In the genomic region with DNA sequence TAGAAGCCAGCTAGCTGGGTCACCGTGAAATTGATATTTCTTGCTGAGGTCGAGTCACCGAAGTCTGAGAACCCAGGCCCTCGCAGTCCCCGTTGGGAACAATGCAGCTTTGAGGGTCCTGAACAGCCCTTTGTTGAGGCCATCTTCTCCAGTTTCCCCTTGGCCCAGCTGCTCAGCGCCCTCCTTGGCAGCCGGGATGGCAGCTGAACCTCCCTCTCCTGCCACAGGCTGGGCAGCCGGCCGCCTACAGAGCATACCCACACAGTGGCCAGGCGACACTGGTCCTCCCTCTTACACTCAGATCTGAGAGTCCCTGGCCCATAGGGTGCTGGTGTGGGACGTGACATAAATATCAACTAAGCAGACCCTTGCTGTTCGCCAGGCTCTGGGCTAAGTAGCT, we compare ENCODE assay signal across 13 mouse cellular contexts. TPM values are rescaled to one million over a fixed set of nuclear protein-coding genes. Genes with fewer than 3 reads are reported as not detected.
DNase-seq lines count a peak whose midpoint lies in the region; ATAC-seq lines count a peak whose summit lies in the region.
"Had no signal": no experiment of that assay in that cellular context is flagged by ENCODE, and none has a peak within 500 bp of the region (broad histone marks: within the 10 kb centered on the region; RNA-seq: fewer than 3 reads in every experiment).

No protein-coding gene starts in this region.

- DNase-seq in cerebellum, postnatal 10 days, result peak; percentile 46 to 69
- DNase-seq in cerebellum, adult 11 months, result no peak
- peak; percentile 42 to 64 for DNase-seq in layer of hippocampus, postnatal 36 days
- no peak for DNase-seq in layer of hippocampus, adult 11-12 months (ENCODE audit: low spot score)
- peak; percentile 37 for DNase-seq in hindbrain, embryonic 14.5 days (ENCODE audit: low spot score)
- no peak for DNase-seq in retina, embryonic 14.5 days (ENCODE audit: low spot score)
- no peak for DNase-seq in lung, postnatal 25 days (ENCODE audit: low spot score)
- DNase-seq: adrenal gland, adult 2 months; lung, postnatal 10 days had no signal

- ATAC-seq in hindbrain, embryonic 14.5 days (ENCODE audit: low FRiP score), result peak; percentile 56; the same call in 1 of the 2 replicates
- peak; percentile 56; the same call in 1 of the 2 replicates for ATAC-seq in neural tube, embryonic 12.5 days (ENCODE audit: low FRiP score, low read depth)

- H3K4me1 ChIP-seq in hindbrain, embryonic 14.5 days (replicated peaks; ENCODE audit: control insufficient read depth, insufficient read depth, low read length), result 0 out of 2 replicates have a peak, but pooled peaks cover 5% of the 10 kb centered on the region
- H3K4me1 ChIP-seq in neural tube, embryonic 12.5 days, result peaks cover 14% of the 10 kb centered on the region
- H3K4me1 ChIP-seq: limb, embryonic 12.5 days had no signal

- 37% methylated on average over 12 of the region's 12 CpGs for WGBS in hindbrain, embryonic 14.5 days
- WGBS in neural tube, embryonic 12.5 days, result 51% methylated on average over 12 of the region's 12 CpGs

- no peaks in the 10 kb centered on the region for H3K9me3 ChIP-seq in hindbrain, embryonic 14.5 days (ENCODE audit: control insufficient read depth, low read length)
- no peaks in the 10 kb centered on the region for H3K9me3 ChIP-seq in neural tube, embryonic 12.5 days
- H3K9me3 ChIP-seq: limb, embryonic 12.5 days had no signal

- H3K9ac ChIP-seq in hindbrain, embryonic 14.5 days, result no peak overlapping the region
- no peak overlapping the region for H3K9ac ChIP-seq in neural tube, embryonic 12.5 days
- H3K9ac ChIP-seq: limb, embryonic 12.5 days had no signal

- H3K4me2 ChIP-seq in hindbrain, embryonic 14.5 days (replicated peaks), result no peak overlapping the region
- H3K4me2 ChIP-seq in neural tube, embryonic 12.5 days (replicated peaks), result no peak overlapping the region
- H3K4me2 ChIP-seq: limb, embryonic 12.5 days had no signal

- peaks cover 15% of the 10 kb centered on the region for H3K36me3 ChIP-seq in hindbrain, embryonic 14.5 days (replicated peaks; ENCODE audit: control insufficient read depth, insufficient read depth)
- H3K36me3 ChIP-seq in neural tube, embryonic 12.5 days, result peaks cover 18% of the 10 kb centered on the region

- H3K27ac ChIP-seq in hindbrain, embryonic 14.5 days, result peak overlapping the region; percentile 3; the same call in 1 of the 2 replicates
- H3K27ac ChIP-seq in neural tube, embryonic 12.5 days, result 0 out of 2 replicates have a peak overlapping the region, but pooled peaks have one; percentile 15
- H3K27ac ChIP-seq: kidney, postnatal 0 days had no signal

- H3K27me3 ChIP-seq in hindbrain, embryonic 14.5 days (ENCODE audit: control insufficient read depth, insufficient read depth, low read length), result no peaks in the 10 kb centered on the region
- H3K27me3 ChIP-seq in neural tube, embryonic 12.5 days (replicated peaks), result no peaks in the 10 kb centered on the region
- H3K27me3 ChIP-seq: limb, embryonic 12.5 days had no signal

- H3K4me3 ChIP-seq in hindbrain, embryonic 14.5 days (replicated peaks; ENCODE audit: low read length), result no peak overlapping the region
- no peak overlapping the region for H3K4me3 ChIP-seq in neural tube, embryonic 12.5 days
- H3K4me3 ChIP-seq: limb, embryonic 12.5 days had no signal

RNA-seq across cellular contexts. Expression of a gene that starts 6.9 kb away (rescaled TPM):
- 10 to 100 TPM; 25.3 to 29.2 TPM for total RNA-seq in layer of hippocampus, postnatal 36 days (2021)
- 62.9 and 68.8 TPM in 2 replicates for polyA plus RNA-seq in hindbrain, embryonic 14.5 days (2014; fragmentation: Nextera tagmentation; extraction: Ambion mirVana)
- polyA plus RNA-seq in neural tube, embryonic 12.5 days (2016; fragmentation: Nextera tagmentation; extraction: Ambion mirVana), result 51.5 and 52.4 TPM in 2 replicates

RNA-seq across cellular contexts. Expression of a gene that starts 7.6 kb away (rescaled TPM):
- 100 to 1,000 TPM; 156 to 162 TPM for total RNA-seq in layer of hippocampus, postnatal 36 days (2021)
- polyA plus RNA-seq in hindbrain, embryonic 14.5 days (2014; fragmentation: Nextera tagmentation; extraction: Ambion mirVana), result 106 and 113 TPM in 2 replicates
- polyA plus RNA-seq in neural tube, embryonic 12.5 days (2016; fragmentation: Nextera tagmentation; extraction: Ambion mirVana), result 86.4 and 89.1 TPM in 2 replicates

RNA-seq across cellular contexts. Expression of a gene that starts 14.6 kb away (rescaled TPM):
- 1 to 10 TPM; 2.5 TPM for total RNA-seq in layer of hippocampus, postnatal 36 days (2021)
- 1.4 and 2.7 TPM in 2 replicates for polyA plus RNA-seq in hindbrain, embryonic 14.5 days (2014; fragmentation: Nextera tagmentation; extraction: Ambion mirVana)
- 2.8 TPM in 2 replicates for polyA plus RNA-seq in neural tube, embryonic 12.5 days (2016; fragmentation: Nextera tagmentation; extraction: Ambion mirVana)

RNA-seq across cellular contexts. Expression of a gene that starts 18.2 kb away (rescaled TPM):
- under 1 TPM; 0.38 to 0.45 TPM for total RNA-seq in layer of hippocampus, postnatal 36 days (2021)
- 0.33 and 0.65 TPM in 2 replicates for polyA plus RNA-seq in hindbrain, embryonic 14.5 days (2014; fragmentation: Nextera tagmentation; extraction: Ambion mirVana)
- polyA plus RNA-seq in neural tube, embryonic 12.5 days (2016; fragmentation: Nextera tagmentation; extraction: Ambion mirVana), result 9.7 and 10.4 TPM in 2 replicates
- total RNA-seq: adrenal gland, adult 2 months had no signal
- polyA plus RNA-seq: adrenal gland, adult 2 months; heart, postnatal 0 days; kidney, postnatal 0 days had no signal

RNA-seq across cellular contexts. Expression of a gene that starts 32.4 kb away (rescaled TPM):
- total RNA-seq in layer of hippocampus, postnatal 36 days (2021), result 10 to 100 TPM in 1 of 2 experiments, 1 to 10 TPM in 1; 9.9 to 11.6 TPM
- 16.6 and 18.2 TPM in 2 replicates for polyA plus RNA-seq in hindbrain, embryonic 14.5 days (2014; fragmentation: Nextera tagmentation; extraction: Ambion mirVana)
- polyA plus RNA-seq in neural tube, embryonic 12.5 days (2016; fragmentation: Nextera tagmentation; extraction: Ambion mirVana), result 28.6 and 32.0 TPM in 2 replicates

Comparison
In these comparisons a context has a peak if more than half of its experiments do, and no peak if none do; other contexts are left out.
1. DNase-seq: peak in cerebellum, postnatal 10 days (2 of 2), layer of hippocampus, postnatal 36 days (2 of 2) and hindbrain, embryonic 14.5 days (single experiment); none in cerebellum, adult 11 months (single experiment), layer of hippocampus, adult 11-12 months (single experiment), retina, embryonic 14.5 days (single experiment) and lung, postnatal 25 days (single experiment).